Comparison of ENCODE assay signal across 7 mouse cellular contexts in the genomic region with DNA sequence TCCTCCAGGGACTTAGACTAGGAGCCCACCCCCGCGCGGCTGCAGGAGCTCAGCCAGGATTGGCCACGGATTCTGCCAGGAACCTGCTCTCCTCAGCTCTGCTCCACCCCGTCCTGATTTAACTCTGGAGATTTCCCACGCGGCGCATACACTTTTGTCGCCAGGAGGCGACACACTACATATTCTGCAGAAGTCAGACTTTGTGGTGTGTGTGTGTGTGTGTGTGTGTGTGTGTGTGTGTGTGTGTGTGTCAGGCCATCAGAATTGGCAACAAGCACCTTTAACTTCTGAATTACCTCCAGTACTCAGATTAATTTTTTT. TPM values are rescaled to one million over a fixed set of nuclear protein-coding genes. Genes with fewer than 3 reads are reported as not detected.
DNase-seq lines count a peak whose midpoint lies in the region; ATAC-seq lines count a peak whose summit lies in the region.

No protein-coding gene starts in this region.

- no peaks in the 10 kb centered on the region for H3K9me3 ChIP-seq in embryonic facial prominence, embryonic 11.5 days (replicated peaks; ENCODE audit: control insufficient read depth, low read length)
- no peaks in the 10 kb centered on the region for H3K9me3 ChIP-seq in limb, embryonic 11.5 days (ENCODE audit: control insufficient read depth, low read length)
- H3K9me3 ChIP-seq in midbrain, embryonic 14.5 days (ENCODE audit: control insufficient read depth, low read length): no peaks in the 10 kb centered on the region

- no peak overlapping the region; the same call in 1 of the 2 replicates for H3K9ac ChIP-seq in embryonic facial prominence, embryonic 11.5 days (replicated peaks; ENCODE audit: low read length)
- no peak overlapping the region for H3K9ac ChIP-seq in limb, embryonic 11.5 days (ENCODE audit: low read length)
- no peak overlapping the region for H3K9ac ChIP-seq in midbrain, embryonic 14.5 days (replicated peaks; ENCODE audit: low read length)

- peak; percentile 84 for DNase-seq in adrenal gland, postnatal 10 days
- DNase-seq in embryonic facial prominence, embryonic 11.5 days (ENCODE audit: low spot score): peak; percentile 83
- peak; percentile 98 for DNase-seq in heart, adult 11 months
- peak; percentile 85 for DNase-seq in kidney, adult 18-20 months
- DNase-seq in limb, embryonic 11.5 days (ENCODE audit: low spot score): peak; percentile 84
- peak; percentile 78 for DNase-seq in midbrain, embryonic 14.5 days
- peak; percentile 19 to 63 for DNase-seq in spleen, postnatal 14 days (ENCODE audit: low spot score in 2 of 2)

- no peak overlapping the region for H3K4me3 ChIP-seq in embryonic facial prominence, embryonic 11.5 days (ENCODE audit: low read depth, low read length)
- H3K4me3 ChIP-seq in limb, embryonic 11.5 days (ENCODE audit: low read depth, low read length): no peak overlapping the region
- no peak overlapping the region for H3K4me3 ChIP-seq in midbrain, embryonic 14.5 days (replicated peaks; ENCODE audit: low read depth, low read length)

- no peak overlapping the region for H3K4me2 ChIP-seq in embryonic facial prominence, embryonic 11.5 days (ENCODE audit: low read depth, low read length)
- peak overlapping the region; percentile 36 for H3K4me2 ChIP-seq in limb, embryonic 11.5 days (ENCODE audit: low read depth, severe bottlenecking)
- H3K4me2 ChIP-seq in midbrain, embryonic 14.5 days (ENCODE audit: low read length): peak overlapping the region; percentile 22

- ATAC-seq in embryonic facial prominence, embryonic 11.5 days (replicated peaks; ENCODE audit: insufficient number of reproducible peaks, low FRiP score, low TSS enrichment, low read depth): peak; percentile 76
- ATAC-seq in limb, embryonic 11.5 days (ENCODE audit: insufficient number of reproducible peaks, low FRiP score, low TSS enrichment, low read depth): peak; percentile 48; the same call in 1 of the 2 replicates
- peak; percentile 79 for ATAC-seq in midbrain, embryonic 14.5 days (ENCODE audit: low FRiP score, low TSS enrichment)

- no peak overlapping the region for H3K27ac ChIP-seq in embryonic facial prominence, embryonic 11.5 days (replicated peaks; ENCODE audit: low read depth, low read length)
- H3K27ac ChIP-seq in limb, embryonic 11.5 days (replicated peaks; ENCODE audit: low read depth, low read length): no peak overlapping the region
- H3K27ac ChIP-seq in midbrain, embryonic 14.5 days (replicated peaks; ENCODE audit: low read depth, low read length): no peak overlapping the region

- under 1% methylated on average over 10 of the region's 10 CpGs for WGBS in embryonic facial prominence, embryonic 11.5 days
- under 1% methylated on average over 10 of the region's 10 CpGs for WGBS in limb, embryonic 11.5 days
- 2% methylated on average over 10 of the region's 10 CpGs for WGBS in midbrain, embryonic 14.5 days

- no peaks in the 10 kb centered on the region for H3K27me3 ChIP-seq in embryonic facial prominence, embryonic 11.5 days (ENCODE audit: control insufficient read depth, insufficient read depth, low read length)
- H3K27me3 ChIP-seq in limb, embryonic 11.5 days (ENCODE audit: control insufficient read depth, insufficient read depth, low read length): no peaks in the 10 kb centered on the region
- H3K27me3 ChIP-seq in midbrain, embryonic 14.5 days (ENCODE audit: control insufficient read depth, insufficient read depth, low read length): no peaks in the 10 kb centered on the region

- H3K4me1 ChIP-seq in embryonic facial prominence, embryonic 11.5 days (ENCODE audit: control insufficient read depth, insufficient read depth, low read length): no peaks in the 10 kb centered on the region; the same call in 1 of the 2 replicates
- H3K4me1 ChIP-seq in limb, embryonic 11.5 days (ENCODE audit: control insufficient read depth, insufficient read depth, low read length): peaks cover 14% of the 10 kb centered on the region
- H3K4me1 ChIP-seq in midbrain, embryonic 14.5 days (ENCODE audit: control insufficient read depth, insufficient read depth, low read length): peaks cover 6% of the 10 kb centered on the region; the same call in 1 of the 2 replicates

- no peaks in the 10 kb centered on the region for H3K36me3 ChIP-seq in embryonic facial prominence, embryonic 11.5 days (replicated peaks; ENCODE audit: control insufficient read depth, insufficient read depth, low read depth, low read length)
- H3K36me3 ChIP-seq in limb, embryonic 11.5 days (ENCODE audit: control insufficient read depth, insufficient read depth, low read length): no peaks in the 10 kb centered on the region
- no peaks in the 10 kb centered on the region for H3K36me3 ChIP-seq in midbrain, embryonic 14.5 days (ENCODE audit: control insufficient read depth, insufficient read depth, low read length)

RNA-seq across cellular contexts. Expression of gene Derl3, which starts 10.0 kb away (rescaled TPM):
- 1 to 10 TPM in 1 of 2 experiments, under 1 TPM in 1; 0.91 to 1.3 TPM for total RNA-seq in adrenal gland, postnatal 10 days (2021)
- 2.3 and 3.7 TPM in 2 replicates for polyA plus RNA-seq in embryonic facial prominence, embryonic 11.5 days (2014; fragmentation: Nextera tagmentation; extraction: Ambion mirVana)
- 3.8 and 3.9 TPM in 2 replicates for polyA plus RNA-seq in limb, embryonic 11.5 days (2014; fragmentation: Nextera tagmentation; extraction: Ambion mirVana)
- polyA plus RNA-seq in midbrain, embryonic 14.5 days (2014; fragmentation: Nextera tagmentation; extraction: Ambion mirVana): 1.2 TPM in 2 replicates

RNA-seq across cellular contexts. Expression of gene Mif, which starts 23.2 kb away (rescaled TPM):
- total RNA-seq in adrenal gland, postnatal 10 days (2021): 100 to 1,000 TPM; 267 to 281 TPM
- 1,991 and 2,343 TPM in 2 replicates for polyA plus RNA-seq in embryonic facial prominence, embryonic 11.5 days (2014; fragmentation: Nextera tagmentation; extraction: Ambion mirVana)
- 2,626 and 2,699 TPM in 2 replicates for polyA plus RNA-seq in limb, embryonic 11.5 days (2014; fragmentation: Nextera tagmentation; extraction: Ambion mirVana)
- 1,381 and 1,864 TPM in 2 replicates for polyA plus RNA-seq in midbrain, embryonic 14.5 days (2014; fragmentation: Nextera tagmentation; extraction: Ambion mirVana)

RNA-seq across cellular contexts. Expression of gene Smarcb1, which starts 38.2 kb away (rescaled TPM):
- total RNA-seq in adrenal gland, postnatal 10 days (2021): 10 to 100 TPM; 70.4 to 73.0 TPM
- polyA plus RNA-seq in embryonic facial prominence, embryonic 11.5 days (2014; fragmentation: Nextera tagmentation; extraction: Ambion mirVana): 236 and 250 TPM in 2 replicates
- 260 and 263 TPM in 2 replicates for polyA plus RNA-seq in limb, embryonic 11.5 days (2014; fragmentation: Nextera tagmentation; extraction: Ambion mirVana)
- polyA plus RNA-seq in midbrain, embryonic 14.5 days (2014; fragmentation: Nextera tagmentation; extraction: Ambion mirVana): 277 and 283 TPM in 2 replicates

RNA-seq across cellular contexts. Expression of gene Gstt2, which starts 46.0 kb away (rescaled TPM):
- 10 to 100 TPM; 38.2 to 45.8 TPM for total RNA-seq in adrenal gland, postnatal 10 days (2021)
- 8.8 and 12.7 TPM in 2 replicates for polyA plus RNA-seq in embryonic facial prominence, embryonic 11.5 days (2014; fragmentation: Nextera tagmentation; extraction: Ambion mirVana)
- 7.8 and 9.5 TPM in 2 replicates for polyA plus RNA-seq in limb, embryonic 11.5 days (2014; fragmentation: Nextera tagmentation; extraction: Ambion mirVana)
- polyA plus RNA-seq in midbrain, embryonic 14.5 days (2014; fragmentation: Nextera tagmentation; extraction: Ambion mirVana): 3.8 and 4.3 TPM in 2 replicates

RNA-seq across cellular contexts. Expression of gene Chchd10, which starts 49.7 kb away (rescaled TPM):
- total RNA-seq in adrenal gland, postnatal 10 days (2021): 1,000 to 10,000 TPM; 1,348 to 1,353 TPM
- 8.7 and 8.8 TPM in 2 replicates for polyA plus RNA-seq in embryonic facial prominence, embryonic 11.5 days (2014; fragmentation: Nextera tagmentation; extraction: Ambion mirVana)
- polyA plus RNA-seq in limb, embryonic 11.5 days (2014; fragmentation: Nextera tagmentation; extraction: Ambion mirVana): 4.5 and 6.2 TPM in 2 replicates
- polyA plus RNA-seq in midbrain, embryonic 14.5 days (2014; fragmentation: Nextera tagmentation; extraction: Ambion mirVana): 44.2 and 76.8 TPM in 2 replicates

Comparison
In these comparisons a context has a peak if more than half of its experiments do, and no peak if none do; other contexts are left out.
1. DNase-seq: peak in every context shown above with its lines; median percentile 98 in heart, adult 11 months; 85 in kidney, adult 18-20 months; 84 in adrenal gland, postnatal 10 days; 84 in limb, embryonic 11.5 days; 83 in embryonic facial prominence, embryonic 11.5 days; 78 in midbrain, embryonic 14.5 days; 41 in spleen, postnatal 14 days.